Mouse (Mus musculus) urinary bladder, postnatal 25 days (tissue): ENCODE results near the gene Olfr522.

Experiments
- DNase-seq: peaks from one replicate; pipeline ENCODE4 v3.0.0; 2022; ENCODE audit warnings: low spot score

The Olfr522 gene

GRCm38 (mm10) chr7:140115583-140116328 is 48.8 kb downstream of the Olfr522 start, which contains the start of gene Paox:
TSS of gene Paox (plus strand) at chr7:140115799.
- no peak for DNase-seq

DNA sequence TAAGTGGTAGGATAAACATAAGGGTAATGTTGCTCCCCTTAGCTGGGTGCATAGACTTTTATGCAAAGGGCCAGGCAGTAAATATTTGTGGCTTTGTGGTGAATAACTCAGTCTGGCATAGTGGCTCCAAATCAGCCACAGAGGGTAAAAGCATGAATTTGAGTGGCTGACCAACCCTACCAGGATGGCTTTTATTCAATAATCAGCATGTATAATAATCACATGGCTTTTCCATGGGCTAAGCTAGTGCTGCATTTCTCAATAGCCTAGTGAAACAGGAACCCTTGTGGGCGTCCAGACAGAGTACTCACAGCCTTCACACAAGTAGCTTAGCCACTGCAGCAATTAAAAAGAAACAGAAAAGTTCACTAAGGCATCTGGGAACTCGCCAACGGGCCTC is 52.6 kb downstream of the Olfr522 start:
- DNase-seq: no peak
